Mouse (Mus musculus): ENCODE results near the gene Phc1. TPM values are rescaled to one million over a fixed set of nuclear protein-coding genes. Genes with fewer than 3 reads are reported as not detected.

The Phc1 gene
- total RNA-seq, 1 experiment from 2014 or later = 13.7 TPM

DNA sequence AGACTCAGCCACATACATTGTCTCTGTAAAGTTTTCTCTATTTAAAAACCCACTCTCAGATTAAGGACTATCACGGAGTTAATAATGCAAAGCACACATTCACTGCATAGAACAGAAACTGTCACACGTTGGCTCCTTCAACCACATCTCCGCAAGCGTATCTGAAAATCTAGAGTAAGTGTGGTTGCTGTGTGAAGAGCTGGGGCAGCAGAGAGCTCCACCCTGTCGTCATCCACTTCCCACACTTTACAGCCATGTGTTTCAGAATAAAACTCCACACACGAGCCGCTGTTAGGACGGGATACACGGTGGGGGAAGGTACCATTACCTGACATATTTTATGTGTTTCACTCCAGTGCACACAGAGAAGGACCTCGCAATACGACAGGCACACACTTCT is 70.2 kb downstream of the Phc1 start:
- no peak for ATAC-seq (ENCODE audit: extremely low read depth, insufficient number of reproducible peaks, low FRiP score, poor library complexity, severe bottlenecking)

DNA sequence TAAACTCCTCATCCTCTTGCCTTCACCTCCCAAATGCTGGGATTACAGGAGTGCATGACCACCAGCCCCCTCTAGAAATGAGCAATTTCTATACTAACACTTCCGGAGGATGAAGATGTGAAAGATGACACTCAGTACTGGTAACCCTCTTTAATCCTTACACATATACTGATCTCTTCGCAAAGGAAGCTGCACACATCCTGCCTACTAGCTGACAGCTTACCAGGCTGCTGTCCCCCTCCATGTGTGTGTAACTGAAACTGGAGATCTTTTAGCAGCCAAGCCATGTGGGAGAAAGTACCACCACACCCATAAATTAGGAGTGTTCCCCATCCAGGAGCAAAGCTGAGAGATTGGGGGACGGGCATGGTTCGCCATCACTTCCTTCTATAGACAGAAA is 71.2 kb downstream of the Phc1 start:
- ATAC-seq (ENCODE audit: extremely low read depth, insufficient number of reproducible peaks, low FRiP score, poor library complexity, severe bottlenecking) = no peak

GRCm38 (mm10) chr6:122268561-122268960 is 71.8 kb downstream of the Phc1 start:
- no peak for ATAC-seq (ENCODE audit: extremely low read depth, insufficient number of reproducible peaks, low FRiP score, poor library complexity, severe bottlenecking)

Other genes starting within 250 kb of the Phc1 start
- 0.37 TPM in 1 of 2 replicates, not detected in the other for gene Klrg1, start 57.7 kb downstream of the Phc1 start, total RNA-seq (2017)
- 140 and 155 TPM in 2 replicates for gene M6pr, start 31.8 kb downstream of the Phc1 start, total RNA-seq (2017)
- 0.12 and 3.2 TPM in 2 replicates for gene Rimklb, start 158.2 kb upstream of the Phc1 start, total RNA-seq (2017)
- gene Mfap5, start 165.3 kb upstream of the Phc1 start, total RNA-seq (2017) = not detected in 2 replicates
- 0.58 and 0.98 TPM in 2 replicates for gene Aicda, start 213.2 kb upstream of the Phc1 start, total RNA-seq (2017)